Comparison of ENCODE assay signal across 19 mouse cellular contexts in the genomic region with DNA sequence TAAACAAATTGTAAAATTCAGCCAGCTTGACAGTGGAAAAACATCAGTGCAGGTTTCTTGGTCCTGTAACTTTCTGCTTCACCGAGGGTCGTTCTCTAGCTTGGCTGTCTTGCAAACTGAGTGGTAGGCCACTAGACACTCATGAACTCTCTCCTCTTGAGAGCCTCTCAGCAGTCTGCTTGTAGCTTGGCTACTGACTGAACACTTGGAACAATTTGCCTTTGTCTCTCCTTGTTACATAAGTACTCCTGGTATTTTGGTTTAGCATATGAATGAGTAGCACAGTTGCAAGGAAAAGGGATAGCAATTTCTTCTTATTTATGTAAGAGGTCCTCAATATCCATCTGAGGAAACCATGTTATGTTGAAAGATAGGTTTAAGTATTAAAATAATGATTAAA.
DNase-seq lines count a peak whose midpoint lies in the region; ATAC-seq and TF ChIP-seq lines count a peak whose summit lies in the region.
"Had no signal": no experiment of that assay in that cellular context is flagged by ENCODE, and none has a peak within 500 bp of the region (broad histone marks: within the 10 kb centered on the region; RNA-seq: fewer than 3 reads in every experiment).

No protein-coding gene starts in this region.

- peak; percentile 11 for DNase-seq in hindbrain, embryonic 11.5 days (ENCODE audit: low spot score)
- peak; percentile 2 for DNase-seq in lung, postnatal 25 days (ENCODE audit: low spot score)
- no peak for DNase-seq in lung, postnatal 14 days
- DNase-seq in brain, adult 2 months (ENCODE audit: low read depth, low spot score) = peak; percentile 18
- DNase-seq in forebrain, postnatal 0 days = peak; percentile 2
- no peak for DNase-seq in ovary, postnatal 14 days (ENCODE audit: low spot score)
- no peak for DNase-seq in urinary bladder, postnatal 14 days (ENCODE audit: low spot score)
- DNase-seq: adrenal gland, postnatal 36 days; gastrocnemius, adult 2 months; heart, adult 2 months; heart, postnatal 10 days; left cerebral cortex, postnatal 4 days; right cerebral cortex, postnatal 14 days had no signal

- no peaks in the 10 kb centered on the region for H3K9me3 ChIP-seq in hindbrain, embryonic 11.5 days (ENCODE audit: control insufficient read depth, low read length)
- H3K9me3 ChIP-seq in hindbrain, embryonic 16.5 days (ENCODE audit: control insufficient read depth, low read length) = no peaks in the 10 kb centered on the region
- H3K9me3 ChIP-seq in forebrain, postnatal 0 days (ENCODE audit: low read length) = no peaks in the 10 kb centered on the region
- H3K9me3 ChIP-seq: G1E; neural tube, embryonic 15.5 days had no signal

- no peak overlapping the region for H3K9ac ChIP-seq in hindbrain, embryonic 11.5 days (ENCODE audit: low read depth, low read length)
- H3K9ac ChIP-seq in hindbrain, embryonic 16.5 days (ENCODE audit: low read depth, low read length) = no peak overlapping the region
- no peak overlapping the region for H3K9ac ChIP-seq in forebrain, postnatal 0 days
- H3K9ac ChIP-seq: liver, embryonic 14.5 days; neural tube, embryonic 15.5 days had no signal

- H3K4me3 ChIP-seq in hindbrain, embryonic 11.5 days (ENCODE audit: low read depth, low read length) = no peak overlapping the region
- H3K4me3 ChIP-seq in hindbrain, embryonic 16.5 days (ENCODE audit: low read length) = no peak overlapping the region
- H3K4me3 ChIP-seq in forebrain, postnatal 0 days (ENCODE audit: low read depth, low read length) = no peak overlapping the region
- H3K4me3 ChIP-seq: erythroblast, embryonic 14.5 days; gastrocnemius, adult 2 months; heart, adult 2 months; neural tube, embryonic 15.5 days had no signal

- no peak for TF ChIP-seq CTCF in forebrain, postnatal 0 days (IDR thresholded peaks at IDR 0.05; ENCODE audit: low read depth)

- H3K4me1 ChIP-seq in hindbrain, embryonic 11.5 days (replicated peaks; ENCODE audit: control insufficient read depth, insufficient read depth, low read length) = no peaks in the 10 kb centered on the region
- no peaks in the 10 kb centered on the region for H3K4me1 ChIP-seq in hindbrain, embryonic 16.5 days (ENCODE audit: control insufficient read depth, insufficient read depth, low read depth, low read length)
- H3K4me1 ChIP-seq in forebrain, postnatal 0 days (ENCODE audit: insufficient read depth) = no peaks in the 10 kb centered on the region
- H3K4me1 ChIP-seq: neural tube, embryonic 15.5 days had no signal

- ATAC-seq in hindbrain, embryonic 11.5 days (ENCODE audit: low FRiP score) = peak; percentile 63
- ATAC-seq in hindbrain, embryonic 16.5 days = no peak
- ATAC-seq in forebrain, postnatal 0 days = no peak
- ATAC-seq: activated CD4-positive, CD25-positive, alpha-beta regulatory T cell, adult 4 months had no signal

- WGBS in hindbrain, embryonic 11.5 days = 43% methylated on average over 2 of the region's 2 CpGs
- WGBS in hindbrain, embryonic 16.5 days = 25% methylated on average over 2 of the region's 2 CpGs
- WGBS in forebrain, postnatal 0 days = 11% methylated on average over 2 of the region's 2 CpGs

- no peak overlapping the region for H3K4me2 ChIP-seq in hindbrain, embryonic 11.5 days (replicated peaks; ENCODE audit: low read depth, low read length)
- no peak overlapping the region for H3K4me2 ChIP-seq in hindbrain, embryonic 16.5 days (ENCODE audit: low read length)
- H3K4me2 ChIP-seq in forebrain, postnatal 0 days (ENCODE audit: low read depth) = no peak overlapping the region
- H3K4me2 ChIP-seq: neural tube, embryonic 15.5 days had no signal

- no peaks in the 10 kb centered on the region for H3K27me3 ChIP-seq in hindbrain, embryonic 11.5 days (ENCODE audit: control insufficient read depth, insufficient read depth, low read length)
- no peaks in the 10 kb centered on the region for H3K27me3 ChIP-seq in hindbrain, embryonic 16.5 days (replicated peaks; ENCODE audit: control insufficient read depth, insufficient read depth, low read length)
- no peaks in the 10 kb centered on the region for H3K27me3 ChIP-seq in forebrain, postnatal 0 days (ENCODE audit: insufficient read depth, low read length)
- H3K27me3 ChIP-seq: neural tube, embryonic 15.5 days had no signal

- H3K27ac ChIP-seq in hindbrain, embryonic 11.5 days (ENCODE audit: low read depth, low read length) = no peak overlapping the region
- no peak overlapping the region for H3K27ac ChIP-seq in hindbrain, embryonic 16.5 days (ENCODE audit: low read depth, low read length)
- no peak overlapping the region for H3K27ac ChIP-seq in forebrain, postnatal 0 days (ENCODE audit: low read depth, low read length)
- H3K27ac ChIP-seq: gastrocnemius, adult 2 months; heart, adult 2 months; liver, embryonic 14.5 days; neural tube, embryonic 15.5 days had no signal

- no peaks in the 10 kb centered on the region for H3K36me3 ChIP-seq in hindbrain, embryonic 11.5 days (ENCODE audit: control insufficient read depth, insufficient read depth, low read length)
- no peaks in the 10 kb centered on the region for H3K36me3 ChIP-seq in hindbrain, embryonic 16.5 days (ENCODE audit: control insufficient read depth, insufficient read depth, low read length)
- no peaks in the 10 kb centered on the region for H3K36me3 ChIP-seq in forebrain, postnatal 0 days (ENCODE audit: insufficient read depth)
- H3K36me3 ChIP-seq: G1E; neural tube, embryonic 15.5 days had no signal

Comparison
In these comparisons a context has a peak if more than half of its experiments do, and no peak if none do; other contexts are left out.
1. DNase-seq: peak in hindbrain, embryonic 11.5 days (single experiment), lung, postnatal 25 days (single experiment), brain, adult 2 months (single experiment) and forebrain, postnatal 0 days (single experiment); none in lung, postnatal 14 days (single experiment), ovary, postnatal 14 days (single experiment) and urinary bladder, postnatal 14 days (single experiment).